Mouse (Mus musculus): ENCODE measurements around the gene Atg7.

GRCm38 (mm10) chr6:114685412-114685811, 42.5 kb downstream of the Atg7 start:
- TF ChIP-seq CTCF (IDR thresholded peaks at IDR 0.05; ENCODE audit: low read depth) (peak; percentile 41), EP300 (IDR thresholded peaks at IDR 0.05; ENCODE audit: low read depth) (no peak)
